Mouse (Mus musculus): Measurements from ENCODE around the gene Thbs4.

DNA sequence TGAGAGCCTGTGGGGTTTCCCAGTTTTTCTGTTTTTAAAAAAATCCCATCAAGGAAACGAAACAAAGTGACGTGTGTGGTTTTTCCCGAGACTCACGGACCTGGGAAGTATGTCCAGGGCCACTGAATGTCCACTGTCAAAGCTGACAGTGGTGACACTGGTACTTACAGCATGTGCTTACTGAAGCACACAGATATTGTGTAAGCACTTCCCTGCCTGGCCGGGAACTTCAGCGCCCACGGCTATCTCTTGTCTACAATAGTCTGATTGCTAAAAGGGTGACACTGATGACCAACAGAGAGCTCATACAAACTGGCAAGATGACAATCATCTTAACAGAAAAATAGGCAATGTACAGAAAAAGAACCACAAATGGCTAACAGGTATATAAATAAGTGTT, 3.1 kb downstream of the Thbs4 start:
- no peak for TF ChIP-seq CTCF (IDR thresholded peaks at IDR 0.05; ENCODE audit: low read depth)
- TF ChIP-seq EP300 (IDR thresholded peaks at IDR 0.05; ENCODE audit: low read depth): no peak
